Mouse (Mus musculus) retina, postnatal 1 day (tissue): ENCODE measurements around the gene Olfr459.
A peak's percentile ranks its signal among the peaks of the same experiment; 100 is the strongest.

ENCODE experiments used
- DNase-seq: peaks from one replicate; pipeline ENCODE4 v3.0.0-alpha.2; 2012

The Olfr459 gene

DNA sequence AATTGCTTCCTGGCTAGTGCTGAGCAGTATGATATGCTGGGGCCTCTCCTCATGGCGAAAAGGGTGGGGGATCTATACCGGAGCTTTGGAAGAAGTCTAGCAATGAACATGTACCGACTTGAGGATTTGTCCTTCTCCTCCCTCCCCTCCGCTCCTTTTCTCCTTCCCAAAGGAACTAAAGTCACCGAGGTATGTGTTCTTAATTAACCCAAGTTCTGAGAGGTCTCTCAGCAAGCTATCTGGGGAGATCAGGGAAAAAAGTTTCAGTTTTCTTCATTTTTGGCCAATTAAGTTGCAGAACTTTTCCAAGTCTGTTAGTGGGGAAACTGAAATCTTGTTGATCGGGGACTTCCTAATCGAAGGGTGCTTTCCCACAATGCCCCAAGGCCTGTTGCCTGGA is at the start of gene Olfr459:
TSS of gene Olfr459 (minus strand) at position 101 of the 400 bp plus-strand sequence.
- DNase-seq: no peak

DNA sequence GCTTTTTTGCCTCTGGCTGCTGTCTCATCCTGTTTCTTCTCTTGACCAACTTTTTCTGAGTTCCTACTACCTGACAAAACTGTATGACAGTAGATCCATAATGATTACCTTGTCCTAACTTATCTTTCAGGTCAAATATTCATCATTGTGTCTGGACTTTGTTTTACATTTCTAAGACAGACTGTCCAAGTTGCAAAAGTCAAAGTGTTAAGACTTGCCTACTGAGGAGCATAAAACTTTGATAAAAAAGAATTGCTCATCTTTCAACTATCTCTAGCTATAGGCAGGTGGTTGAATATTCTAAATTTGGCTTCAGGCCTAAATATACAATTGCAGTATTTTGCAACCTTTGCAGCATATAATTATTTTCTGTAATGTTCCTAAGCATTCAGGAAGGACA is 49.1 kb upstream of the Olfr459 start:
- no peak for DNase-seq

GRCm38 (mm10) chr6:41786700-41787099 is 11.7 kb upstream of the Olfr459 start:
- no peak for DNase-seq

DNA sequence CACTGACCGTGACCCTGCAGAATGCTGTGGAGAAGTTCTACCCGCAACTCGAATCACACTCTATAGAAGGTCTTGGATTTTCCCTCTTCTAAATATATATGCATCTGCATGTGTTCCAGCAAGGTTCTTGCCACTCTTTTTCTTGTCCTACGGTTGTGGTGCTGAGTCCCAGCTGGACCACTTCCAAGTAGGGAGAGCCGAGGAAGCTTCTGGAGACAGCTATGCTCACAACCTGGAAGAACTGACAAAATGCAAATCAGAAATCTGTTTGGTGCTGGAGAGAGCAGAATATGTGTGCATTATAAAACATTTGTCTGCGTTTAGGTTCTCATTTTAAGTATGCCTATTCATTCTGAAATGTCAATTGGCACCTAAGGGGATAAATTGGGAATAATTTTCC is 744 bp upstream of the Olfr459 start:
- DNase-seq: no peak

- no peak for DNase-seq
Observed at GRCm38 (mm10) chr6:41769872-41770271, 5.1 kb downstream of the Olfr459 start.

GRCm38 (mm10) chr6:41764306-41764705 is 10.7 kb downstream of the Olfr459 start:
- no peak for DNase-seq

DNA sequence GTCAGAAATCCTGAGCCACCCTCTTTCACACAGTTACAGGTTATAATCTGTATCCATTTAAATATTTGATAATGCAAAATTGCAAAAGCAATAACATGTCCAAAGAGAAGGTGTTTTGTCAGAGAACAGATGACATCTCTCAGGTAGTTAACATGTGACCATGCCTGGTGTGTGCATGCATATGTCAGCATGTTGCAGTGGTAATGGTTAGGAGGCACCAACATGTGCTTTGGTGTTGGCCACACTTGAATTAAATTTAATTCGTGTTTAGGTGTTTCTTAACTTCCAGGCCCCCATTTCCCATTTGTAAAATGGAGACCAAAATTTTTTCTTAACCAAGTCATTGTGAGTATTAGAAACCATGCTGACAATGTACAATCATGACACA is 12.6 kb downstream of the Olfr459 start:
- no peak for DNase-seq

GRCm38 (mm10) chr6:41761702-41762369 is 13.1 kb downstream of the Olfr459 start:
- DNase-seq: peak; percentile 81

DNA sequence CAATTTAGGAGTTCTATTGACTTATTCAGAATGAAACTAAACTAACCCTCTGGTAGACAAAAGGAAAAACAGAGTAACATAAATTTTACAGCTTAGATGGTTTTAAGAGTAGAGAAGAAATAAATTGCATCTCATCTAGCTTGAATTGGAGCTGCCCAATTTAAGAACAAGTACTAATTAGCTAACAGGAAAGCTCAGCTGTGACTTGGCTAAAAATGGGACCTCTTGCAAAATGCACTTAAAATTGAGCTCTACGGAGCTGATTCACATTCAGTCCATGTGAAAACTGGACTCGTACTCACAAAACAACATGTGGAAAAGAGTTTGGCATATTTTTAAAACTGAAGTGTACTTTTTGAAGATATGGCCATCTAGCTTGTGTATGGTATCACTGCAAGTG is 15.4 kb downstream of the Olfr459 start:
- DNase-seq: no peak

DNA sequence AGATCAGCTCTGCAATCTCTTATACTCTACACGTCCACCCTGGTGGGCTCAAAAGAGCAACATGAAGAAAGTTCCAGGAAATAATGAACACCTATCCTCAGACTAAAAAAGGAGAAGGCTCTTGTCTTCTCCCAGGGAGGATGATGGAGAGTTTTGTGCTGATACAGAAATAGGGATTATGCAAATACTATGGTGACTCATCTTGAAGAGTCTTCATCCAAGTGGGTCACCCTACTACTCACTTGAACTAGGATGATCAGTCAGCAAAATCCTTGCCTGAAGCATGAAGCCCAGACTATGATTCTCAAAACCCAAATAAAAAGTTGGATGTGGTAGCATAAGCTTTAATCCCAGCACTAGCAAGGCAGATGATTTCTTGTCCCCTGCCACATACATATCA is 16.6 kb downstream of the Olfr459 start:
- DNase-seq: no peak

GRCm38 (mm10) chr6:41757199-41757598 is 17.8 kb downstream of the Olfr459 start:
- DNase-seq: no peak

DNA sequence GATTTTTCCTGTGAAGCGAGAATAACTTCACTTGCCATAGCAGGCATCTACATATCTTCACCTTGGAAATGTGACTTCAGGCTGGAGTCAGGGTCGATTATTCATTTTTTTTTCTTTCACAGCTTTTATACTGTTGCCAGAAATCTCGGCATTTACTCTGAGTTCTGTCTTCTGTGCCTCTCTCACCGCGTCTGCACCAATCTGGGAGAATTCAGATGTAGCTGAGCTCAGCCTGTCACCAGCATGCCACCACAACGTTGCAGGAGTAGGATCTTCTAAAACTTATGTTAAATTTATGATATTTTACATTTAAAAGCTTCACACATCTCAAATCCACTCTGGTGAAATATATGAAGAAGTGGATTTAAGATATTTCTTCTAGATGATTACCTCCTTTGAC is 20.4 kb downstream of the Olfr459 start:
- no peak for DNase-seq

GRCm38 (mm10) chr6:41744664-41745392 is 30.1 kb downstream of the Olfr459 start:
- DNase-seq: no peak

DNA sequence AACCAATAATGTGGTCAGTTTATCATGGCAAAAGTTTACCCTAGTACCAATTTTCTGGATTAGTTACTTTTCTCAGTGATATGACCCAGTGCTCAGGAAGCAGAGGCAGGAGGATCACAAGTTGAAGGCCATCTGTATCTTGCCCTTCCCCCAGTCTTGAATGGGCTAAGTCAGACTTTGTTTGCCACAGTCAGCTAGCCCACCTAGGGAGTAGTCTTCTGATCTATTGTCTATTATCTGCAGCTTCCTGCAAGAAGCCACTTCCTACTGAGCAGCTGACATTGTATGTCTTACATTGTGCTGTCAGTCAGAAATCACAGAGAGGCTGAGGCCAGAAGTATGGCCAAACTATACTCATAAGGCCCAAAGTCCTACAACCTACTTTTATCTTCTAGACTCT is 33.9 kb downstream of the Olfr459 start:
- DNase-seq: no peak

- no peak for DNase-seq
Observed at GRCm38 (mm10) chr6:41734719-41735470, 40.1 kb downstream of the Olfr459 start.

GRCm38 (mm10) chr6:41727989-41728609 is 46.9 kb downstream of the Olfr459 start:
- no peak for DNase-seq

GRCm38 (mm10) chr6:41721430-41721829 is 53.5 kb downstream of the Olfr459 start:
- DNase-seq: no peak
